Mouse (Mus musculus) heart, postnatal 0 days (tissue): ENCODE data around the gene Ttn. TPM values are rescaled to one million over a fixed set of nuclear protein-coding genes. Genes with fewer than 3 reads are reported as not detected.

Experiments used
- ATAC-seq: fragments of 200-750 bp; cut with Nextera tagmentation; 2 replicates; pipeline ENCODE4 v1.8.0; 2017; ENCODE audit warnings: low read depth, moderate number of reproducible peaks, moderate library complexity; ENCODE audit not compliant: insufficient read depth
- DNase-seq: peaks from one replicate; pipeline ENCODE4 v3.0.0-alpha.2; 2016; ENCODE audit warnings: low spot score
- H3K27ac ChIP-seq: fragments of 300-500 bp; sonication (generic); 2 replicates; pipeline ENCODE4 v1.5.1; 2014; ENCODE audit warnings: low read depth, mild to moderate bottlenecking
- H3K27me3 ChIP-seq: fragments of 300-500 bp; sonication (generic); 2 replicates; pipeline ENCODE4 v1.6.1; 2014; ENCODE audit warnings: low read length, mixed read lengths; ENCODE audit not compliant: control insufficient read depth, insufficient read depth
- H3K36me3 ChIP-seq: fragments of 300-500 bp; sonication (generic); replicated peaks from 2 replicates; pipeline ENCODE4 v1.6.1; 2014; ENCODE audit warnings: low read length, mixed read lengths; ENCODE audit not compliant: control insufficient read depth, insufficient read depth
- H3K4me1 ChIP-seq: fragments of 300-500 bp; sonication (generic); 2 replicates; pipeline ENCODE4 v1.6.1; 2014; ENCODE audit warnings: antibody characterized with exemption; ENCODE audit not compliant: control insufficient read depth, insufficient read depth
- H3K4me2 ChIP-seq: fragments of 300-500 bp; sonication (generic); 2 replicates; pipeline ENCODE4 v1.6.1; 2014; ENCODE audit warnings: low read depth, mild to moderate bottlenecking, low read length, moderate library complexity
- H3K4me3 ChIP-seq: fragments of 300-500 bp; sonication (generic); 2 replicates; pipeline ENCODE4 v1.5.1; 2014; ENCODE audit warnings: low read depth, low read length
- H3K9ac ChIP-seq: fragments of 300-500 bp; sonication (generic); replicated peaks from 2 replicates; pipeline ENCODE4 v1.6.1; 2014; ENCODE audit warnings: low read depth, low read length, mixed read lengths
- H3K9me3 ChIP-seq: fragments of 300-500 bp; sonication (generic); replicated peaks from 2 replicates; pipeline ENCODE4 v1.6.1; 2016; ENCODE audit warnings: low read length; ENCODE audit not compliant: control insufficient read depth
- CTCF ChIP-seq: IDR thresholded peaks from 2 replicates; pipeline ENCODE4 v1.5.1; 2016; ENCODE audit warnings: antibody characterized with exemption, control low read depth, low read depth
- EP300 ChIP-seq: IDR thresholded peaks from 2 replicates; pipeline ENCODE4 v1.6.1; 2016; ENCODE audit warnings: antibody characterized with exemption, low read depth
- WGBS: fragments of 180-500 bp; shearing (Covaris S2); extraction: QIAGEN DNeasy Blood & Tissue Kit; methylation state at CpG from one replicate; pipeline ENCODE4 v1.1.7; 2014; 5-methylcytosine and 5-hydroxymethylcytosine counted together
- polyA plus RNA-seq: library from polyadenylated mRNA; unstranded; fragments of >200 nt; fragmentation: Nextera tagmentation; extraction: Ambion mirVana; gene quantifications from 2 replicates; pipeline ENCODE4 v1.2.1, GENCODE M21; 2015
- total RNA-seq: library from RNA; depleted of rRNA; stranded (reverse); fragments of >200 nt; gene quantifications from 2 replicates; pipeline ENCODE4 v1.2.3, GENCODE M21; 2014; ENCODE audit warnings: low replicate concordance

Gene Ttn
- total and polyA plus RNA-seq, 2 experiments from 2014 or later: 700 to 959 TPM

DNA sequence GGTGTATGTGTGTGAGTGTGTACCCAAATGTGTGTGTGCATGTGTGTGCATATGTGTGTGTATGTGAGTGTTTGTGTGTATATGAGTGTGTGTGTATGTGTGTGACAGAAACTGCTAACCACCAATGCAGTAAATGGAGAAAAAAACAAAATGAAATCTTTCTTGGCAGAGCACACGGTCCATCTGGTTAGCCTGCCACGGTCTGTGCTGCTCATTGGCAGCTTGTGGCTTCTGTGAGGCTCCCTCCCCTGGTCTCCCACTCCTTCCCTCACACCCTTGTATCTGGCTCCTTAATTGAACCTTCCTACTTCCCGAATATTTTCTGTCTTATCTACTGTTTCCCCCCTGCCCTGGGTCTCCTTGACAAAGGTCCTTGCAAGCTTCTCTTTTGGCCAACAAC lies 53.5 kb downstream of the Ttn start:
- ATAC-seq (peak; percentile 31; the same call in 1 of the 2 replicates), DNase-seq (peak; percentile 60)
- 18% methylated on average over 3 of the region's 3 CpGs for WGBS
- no peak overlapping the region for H3K4me3 ChIP-seq
- H3K9me3 ChIP-seq: no peaks in the 10 kb centered on the region
- H3K36me3 ChIP-seq: peaks cover 86% of the 10 kb centered on the region
- peaks cover 10% of the 10 kb centered on the region; the same call in 1 of the 2 replicates for H3K4me1 ChIP-seq
- peak overlapping the region; percentile 41 for H3K27ac ChIP-seq
- H3K9ac ChIP-seq: no peak overlapping the region
- no peak overlapping the region for H3K4me2 ChIP-seq
- no peak for TF ChIP-seq EP300
- H3K27me3 ChIP-seq: no peaks in the 10 kb centered on the region

DNA sequence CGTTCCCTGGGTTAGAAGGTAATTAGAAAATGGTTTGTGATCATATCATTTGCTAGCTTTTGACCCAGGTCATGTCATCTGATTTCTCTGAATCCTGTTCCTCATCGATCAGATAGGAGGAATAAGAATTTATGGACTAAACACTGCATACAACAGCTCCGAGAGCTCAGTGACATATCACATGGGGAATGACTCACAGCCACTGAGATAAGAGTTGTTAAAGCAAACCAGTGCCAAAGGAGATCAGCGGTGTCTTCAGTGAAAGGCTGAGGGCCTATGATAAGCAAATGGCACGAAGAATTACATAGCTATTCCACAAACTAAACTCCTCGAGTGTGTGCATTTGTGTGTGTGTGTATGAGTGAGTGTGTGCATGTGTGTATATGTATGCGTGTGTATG lies 54.0 kb downstream of the Ttn start:
- Histone ChIP-seq H3K27me3 (no peaks in the 10 kb centered on the region), H3K4me3 (no peak overlapping the region), H3K4me1 (peaks cover 10% of the 10 kb centered on the region; the same call in 1 of the 2 replicates), H3K27ac (peak overlapping the region; percentile 41; the same call in 1 of the 2 replicates), H3K36me3 (peaks cover 83% of the 10 kb centered on the region), H3K9me3 (no peaks in the 10 kb centered on the region), H3K4me2 (no peak overlapping the region), H3K9ac (no peak overlapping the region)
- 21% methylated on average over 7 of the region's 7 CpGs for WGBS
- DNase-seq: peak; percentile 42
- TF ChIP-seq EP300: no peak
- TF ChIP-seq CTCF: no peak
- peak; percentile 52 for ATAC-seq

DNA sequence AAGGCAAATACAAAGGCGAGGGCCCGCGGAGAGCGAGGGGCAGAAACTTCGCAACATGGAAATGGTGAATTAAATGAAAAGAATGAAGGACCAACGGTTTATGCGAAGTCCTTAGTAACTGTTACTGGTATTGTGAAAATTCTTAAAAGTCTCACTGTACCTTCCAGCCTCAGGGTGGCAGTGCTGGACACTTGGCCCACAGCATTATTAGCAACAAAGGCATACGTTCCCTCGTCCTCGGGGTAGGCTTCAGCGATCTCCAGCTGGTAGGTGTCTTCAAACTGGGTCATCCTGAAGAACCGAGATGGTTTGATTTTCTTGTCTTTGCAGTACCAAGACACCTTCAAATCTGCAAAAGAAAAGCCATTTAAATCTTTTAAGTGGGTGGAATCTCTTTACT lies 55.4 kb downstream of the Ttn start:
- 67% methylated on average over 12 of the region's 12 CpGs for WGBS
- no peak for ATAC-seq

DNA sequence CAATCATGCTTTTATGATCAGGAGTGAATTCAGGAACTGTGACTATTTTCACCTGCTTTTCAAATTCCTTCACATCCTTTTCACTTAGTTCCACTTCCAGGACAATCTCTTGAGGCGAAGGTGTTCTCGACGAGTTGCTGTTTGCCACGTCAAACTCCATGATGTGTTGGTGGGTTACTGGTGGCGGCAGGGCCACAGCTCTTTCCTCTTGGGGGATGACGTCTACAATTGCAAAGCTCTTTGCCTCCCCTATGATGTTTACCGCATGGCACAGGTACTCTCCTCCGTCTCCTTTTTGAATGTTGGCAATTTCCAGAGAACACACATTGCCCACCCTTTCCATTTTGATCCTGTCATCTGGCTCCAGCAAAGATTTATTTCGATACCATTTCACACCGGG lies 67.4 kb downstream of the Ttn start:
- no peak for TF ChIP-seq CTCF
- no peak for TF ChIP-seq EP300
- WGBS: 85% methylated on average over 10 of the region's 10 CpGs
- Histone ChIP-seq H3K36me3 (peaks cover 71% of the 10 kb centered on the region), H3K27ac (no peak overlapping the region), H3K4me3 (no peak overlapping the region), H3K9ac (no peak overlapping the region), H3K4me2 (no peak overlapping the region), H3K9me3 (no peaks in the 10 kb centered on the region), H3K4me1 (no peaks in the 10 kb centered on the region), H3K27me3 (no peaks in the 10 kb centered on the region)
- ATAC-seq (no peak), DNase-seq (no peak)

More for the DNA sequence above, 55.4 kb downstream of the Ttn start:
- Histone ChIP-seq H3K9ac (no peak overlapping the region), H3K27ac (no peak overlapping the region), H3K36me3 (peaks cover 76% of the 10 kb centered on the region), H3K4me3 (no peak overlapping the region), H3K9me3 (no peaks in the 10 kb centered on the region), H3K4me1 (peaks cover 10% of the 10 kb centered on the region; the same call in 1 of the 2 replicates), H3K27me3 (no peaks in the 10 kb centered on the region), H3K4me2 (no peak overlapping the region)
- TF ChIP-seq EP300 (no peak), CTCF (peak; percentile 29; the same call in 1 of the 2 replicates)
- DNase-seq: no peak

DNA sequence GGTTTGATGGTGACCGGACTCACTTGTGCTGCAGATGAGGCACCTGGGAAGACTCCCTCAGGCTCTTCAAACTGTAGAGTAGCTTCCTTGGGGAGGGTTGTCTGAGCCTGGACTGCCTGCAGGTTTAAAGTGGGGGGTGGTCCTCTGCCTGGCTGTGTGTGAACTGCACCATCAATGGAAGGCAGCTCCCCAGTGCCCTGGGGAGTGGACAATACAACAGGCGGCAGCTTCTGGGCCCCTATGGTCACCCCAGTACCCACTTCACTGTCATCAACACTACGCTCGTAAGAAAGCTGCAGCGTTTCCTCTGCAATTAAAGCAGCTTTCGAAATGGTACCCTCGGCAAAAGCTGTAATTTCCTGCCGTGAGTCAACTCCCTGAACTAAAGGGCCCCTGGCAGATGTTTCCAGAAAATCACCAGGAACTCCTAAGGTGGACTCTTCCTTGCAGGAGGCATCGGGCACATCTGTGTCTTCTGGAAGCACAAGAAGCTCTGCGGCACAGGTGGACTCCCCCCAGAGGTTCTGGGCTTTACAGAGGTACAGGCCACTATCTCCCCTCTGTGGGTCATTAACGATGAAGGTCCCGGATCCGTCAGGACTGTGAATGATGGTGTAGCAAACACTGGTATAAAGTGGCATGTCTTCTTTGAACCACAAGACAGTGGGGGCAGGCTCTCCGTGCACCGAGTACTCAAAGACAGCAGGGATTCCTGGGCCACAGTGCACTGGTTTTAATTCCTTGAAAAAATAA lies 73.5 kb downstream of the Ttn start:
- ATAC-seq (peak; percentile 26; the same call in 1 of the 2 replicates), DNase-seq (no peak)
- H3K4me3 ChIP-seq: no peak overlapping the region
- TF ChIP-seq CTCF: no peak
- no peak for TF ChIP-seq EP300
- peaks cover 61% of the 10 kb centered on the region for H3K36me3 ChIP-seq
- no peak overlapping the region for H3K4me2 ChIP-seq
- no peaks in the 10 kb centered on the region for H3K27me3 ChIP-seq
- 70% methylated on average over 15 of the region's 15 CpGs for WGBS
- no peak overlapping the region for H3K27ac ChIP-seq
- no peaks in the 10 kb centered on the region for H3K9me3 ChIP-seq
- H3K4me1 ChIP-seq: no peaks in the 10 kb centered on the region
- no peak overlapping the region for H3K9ac ChIP-seq

DNA sequence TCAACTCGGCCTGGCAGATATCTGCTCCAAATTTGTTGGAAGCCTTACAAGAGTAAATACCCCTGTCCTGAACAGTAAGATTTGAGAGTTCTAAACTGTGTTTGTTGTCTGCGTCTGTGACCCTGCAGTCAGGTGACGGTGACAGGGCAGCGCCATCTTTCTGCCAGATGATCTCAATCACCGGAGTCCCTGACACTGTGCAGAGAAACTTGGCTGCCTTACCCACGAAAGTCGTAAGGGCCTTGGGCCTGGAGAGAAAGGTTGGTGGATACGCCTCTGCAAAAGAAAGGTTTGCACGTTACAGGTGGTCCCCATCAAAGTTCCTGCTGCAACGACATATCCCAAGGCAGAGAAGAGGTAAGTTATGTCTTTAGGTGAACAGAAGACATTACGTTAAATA lies 79.0 kb downstream of the Ttn start:
- no peak overlapping the region for H3K4me3 ChIP-seq
- no peaks in the 10 kb centered on the region for H3K9me3 ChIP-seq
- no peak overlapping the region for H3K9ac ChIP-seq
- H3K27me3 ChIP-seq: no peaks in the 10 kb centered on the region
- DNase-seq: no peak
- H3K27ac ChIP-seq: no peak overlapping the region
- H3K4me2 ChIP-seq: no peak overlapping the region
- H3K4me1 ChIP-seq: no peaks in the 10 kb centered on the region
- WGBS: 77% methylated on average over 11 of the region's 11 CpGs
- ATAC-seq: no peak
- TF ChIP-seq CTCF (no peak), EP300 (no peak)
- H3K36me3 ChIP-seq: peaks cover 87% of the 10 kb centered on the region
